Mouse (Mus musculus) T-helper 17 cell (primary cell): ENCODE measurements at regions not wholly inside any gene's neighbourhood (a gene's known extent, or its start where the extent isn't known, plus 50 kb on each side); places are given as distances from the start of the nearest gene placed in this dataset.
"Not testable (repeated sequence)": the region's sequence is repeated elsewhere in the genome, so short reads cannot be mapped to it uniquely, and the experiment has no call there.

Experiments
- in situ Hi-C, 2 experiments: fragments of 300-600 bp; cut with MboI, MseI; formaldehyde crosslinking; loops; 1 replicate in 1 of 2; 2 replicates in 1 of 2; pipeline ENCODE4 v1.15.1; 2025; ENCODE audit warnings: high pct_unique_total_duplicates in 2 of 2

DNA sequence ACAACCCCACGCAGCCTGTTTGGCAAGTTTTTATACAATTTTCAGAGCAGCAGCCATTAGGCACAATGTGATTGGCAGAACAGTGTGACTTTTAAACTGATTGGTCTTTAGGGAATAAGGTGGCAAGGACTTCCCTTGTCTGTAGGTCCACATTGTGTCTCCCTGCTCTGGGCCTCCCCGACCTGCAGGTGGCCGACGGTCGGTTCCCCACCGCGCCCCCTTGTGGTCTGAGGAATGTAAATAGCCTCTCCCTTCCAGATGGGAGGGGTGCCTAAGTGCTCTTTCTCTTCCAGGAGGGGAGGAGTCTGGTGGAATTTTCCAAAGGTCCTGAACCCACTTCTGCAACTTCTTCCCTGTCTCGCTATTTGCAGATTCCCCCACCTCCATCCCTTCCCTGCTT, 52.5 kb upstream of the Prr5 start:
- in situ Hi-C loops, result not testable (repeated sequence)

DNA sequence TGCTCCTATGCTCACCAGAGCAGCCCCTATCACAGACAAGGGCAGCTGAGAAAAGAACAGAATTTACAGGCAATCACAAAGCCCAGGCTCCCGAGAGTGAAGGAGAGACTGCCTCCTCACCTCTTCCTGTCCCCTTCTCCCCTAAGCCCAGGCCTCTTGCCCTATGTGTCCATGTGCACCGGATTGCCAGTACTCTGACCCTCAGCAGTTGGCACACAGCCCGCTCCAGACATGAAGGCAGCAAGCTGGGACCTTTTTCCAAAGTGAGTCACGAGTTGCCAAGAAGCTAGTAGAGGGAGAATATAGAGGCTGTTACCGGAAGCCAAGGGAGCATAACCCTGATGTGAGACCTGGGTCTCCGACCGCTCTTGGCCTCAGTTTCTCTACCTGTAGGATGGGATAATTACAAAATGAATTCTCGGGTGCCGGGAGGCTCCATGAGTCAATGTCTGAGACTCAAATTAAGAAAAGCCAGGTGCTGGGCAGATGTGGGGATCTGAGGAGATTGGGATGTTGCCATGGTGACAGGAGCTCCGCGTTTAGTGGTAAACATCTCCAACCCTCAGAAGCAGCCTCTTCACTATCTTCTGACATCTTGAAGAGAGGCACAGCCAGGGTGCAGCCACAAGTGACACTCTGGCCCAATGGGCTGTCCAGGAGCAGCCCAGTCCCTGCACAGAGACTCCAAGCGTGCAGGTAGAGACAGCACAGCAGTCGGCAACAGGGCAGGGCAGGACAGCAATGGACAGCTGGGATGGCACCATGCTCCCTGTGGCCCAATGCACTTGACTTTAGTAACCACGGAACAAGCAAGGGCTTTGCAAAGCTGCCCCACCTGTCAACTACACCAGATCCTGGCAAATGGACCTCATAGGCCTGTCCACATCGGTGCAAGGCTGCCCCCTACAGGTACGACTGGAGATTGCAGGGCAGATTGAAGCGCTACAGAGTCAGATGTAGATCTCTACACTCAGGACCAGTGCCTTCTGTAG, 55.6 kb upstream of the Prr5 start:
- in situ Hi-C loops, result loop anchor here (5.0 kb wide), 2 partner anchors 77 to 332 kb away; no protein-coding TSS in a partner anchor

DNA sequence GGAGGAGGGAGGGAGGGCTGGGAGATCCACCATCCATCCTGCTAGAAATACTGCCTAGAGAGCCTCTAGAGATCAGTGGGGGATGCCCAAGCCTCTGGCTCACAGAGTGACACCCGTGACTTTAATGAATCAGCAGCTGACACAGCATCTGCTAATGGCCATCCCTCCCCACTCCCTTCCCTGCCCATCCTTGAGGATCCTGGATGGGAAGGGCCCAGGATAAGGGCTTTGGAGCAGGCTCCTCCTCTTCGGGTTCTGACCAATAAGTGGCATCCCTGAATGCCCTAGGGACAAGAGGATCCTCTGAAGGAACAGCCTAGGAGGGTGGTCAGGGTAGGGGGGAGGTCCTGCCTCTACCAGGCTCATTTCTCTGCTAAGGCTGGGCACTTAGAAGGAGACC, 55.3 kb upstream of the Rtl6 start:
- in situ Hi-C loops, result loop anchor here (5.0 kb wide), 2 partner anchors 76 to 331 kb away; no protein-coding TSS in a partner anchor

DNA sequence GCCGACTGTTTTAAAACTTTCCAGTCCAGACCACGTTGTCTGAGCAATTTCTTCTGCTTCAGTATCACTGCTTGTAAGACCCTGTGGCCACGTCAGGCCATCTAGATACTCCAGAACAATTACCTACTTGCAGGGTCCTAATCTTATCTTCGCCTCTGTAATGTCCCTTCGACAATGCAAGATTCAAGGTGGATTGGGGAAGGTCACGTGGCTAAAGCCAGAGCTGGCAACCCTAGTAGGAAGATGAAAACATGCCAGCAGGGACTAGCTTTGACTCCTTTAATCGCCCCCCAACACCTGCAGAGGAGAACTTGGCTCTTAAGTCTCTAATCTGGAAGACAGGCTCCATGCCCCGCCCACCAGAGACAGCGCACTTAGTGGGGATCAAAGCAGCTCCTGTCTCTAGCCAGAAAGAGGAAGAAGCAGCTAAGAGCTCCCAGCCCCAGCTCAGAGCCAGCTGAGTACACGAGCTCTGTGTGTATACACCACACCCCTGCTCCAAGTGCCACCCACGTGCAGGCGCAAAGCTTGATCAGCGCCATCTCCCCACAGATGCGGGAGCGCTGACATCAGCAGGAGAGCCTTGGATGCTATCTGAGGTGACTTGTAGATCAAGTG, 52.3 kb upstream of the Rtl6 start:
- in situ Hi-C loops, result loop anchor here (5.0 kb wide), 2 partner anchors 73 to 328 kb away; no protein-coding TSS in a partner anchor

DNA sequence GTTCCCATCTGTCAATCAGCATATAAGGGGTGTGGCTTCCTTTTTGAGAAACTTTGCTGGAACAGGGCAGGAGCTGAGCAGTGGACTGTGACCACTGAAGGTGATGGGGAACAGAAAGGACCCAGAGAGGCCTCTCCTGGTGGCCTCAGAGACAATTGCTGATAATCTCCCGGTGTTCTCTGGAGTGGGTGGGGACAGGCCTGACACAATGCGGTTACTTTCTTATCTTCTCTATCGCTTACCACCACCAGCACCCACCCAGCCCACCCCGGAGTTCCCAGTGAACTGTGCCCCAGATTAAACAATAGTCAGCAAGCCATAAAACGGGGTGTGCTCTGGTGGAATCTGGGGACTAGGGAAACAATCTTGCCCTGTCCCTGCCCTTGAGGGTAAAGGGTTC, 51.4 kb upstream of the Rtl6 start:
- in situ Hi-C loops, result no loop called here
